Mouse (Mus musculus): ENCODE measurements around the gene Map1s.

DNA sequence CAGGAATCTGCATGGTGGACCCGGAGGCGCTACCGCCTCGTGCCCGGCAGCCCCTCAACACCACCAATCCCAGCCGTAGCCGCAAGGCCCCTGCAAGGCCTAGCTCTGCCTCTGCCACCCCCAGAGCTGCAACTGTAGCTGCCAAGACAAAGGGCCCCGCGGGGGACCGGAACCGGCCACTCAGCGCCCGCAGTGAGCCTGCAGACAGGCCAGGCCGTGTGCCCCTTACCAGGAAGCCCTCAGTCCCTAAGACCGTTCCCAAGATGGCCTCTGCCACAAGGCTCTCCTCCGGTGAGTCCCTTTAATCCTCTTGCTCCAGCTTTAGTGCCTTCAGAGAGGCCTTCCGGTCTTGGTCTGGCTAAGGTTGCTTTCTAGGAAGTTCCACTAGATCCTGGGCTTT lies 9.0 kb downstream of the Map1s start:
- no peak for TF ChIP-seq CTCF (IDR thresholded peaks at IDR 0.05; ENCODE audit: insufficient read depth, low read depth, low read length)
- no peak for TF ChIP-seq POLR2A (IDR thresholded peaks at IDR 0.05; ENCODE audit: insufficient read depth, low read depth, low read length)
